Mouse (Mus musculus) limb, embryonic 15.5 days (tissue): ENCODE results near the gene Slit1. TPM values are rescaled to one million over a fixed set of nuclear protein-coding genes. Genes with fewer than 3 reads are reported as not detected.

Source experiments
- ATAC-seq: fragments of 200-750 bp; cut with Nextera tagmentation; 2 replicates; pipeline ENCODE4 v1.8.0; 2017; ENCODE audit warnings: low read depth, moderate TSS enrichment; ENCODE audit not compliant: insufficient number of reproducible peaks, low FRiP score, low TSS enrichment
- H3K27ac ChIP-seq: fragments of 300-500 bp; sonication (generic); 2 replicates; pipeline ENCODE4 v1.5.1; 2015; ENCODE audit warnings: moderate library complexity, mild to moderate bottlenecking, inconsistent platforms
- H3K27me3 ChIP-seq: fragments of 300-500 bp; sonication (generic); 2 replicates; pipeline ENCODE4 v1.6.1; 2015; ENCODE audit warnings: inconsistent platforms
- H3K36me3 ChIP-seq: fragments of 300-500 bp; sonication (generic); 2 replicates; pipeline ENCODE4 v1.6.1; 2015; ENCODE audit warnings: inconsistent platforms
- H3K4me1 ChIP-seq: fragments of 300-500 bp; sonication (generic); 2 replicates; pipeline ENCODE4 v1.6.1; 2015; ENCODE audit warnings: inconsistent platforms
- H3K4me2 ChIP-seq: fragments of 300-500 bp; sonication (generic); 2 replicates; pipeline ENCODE4 v1.6.1; 2015; ENCODE audit warnings: mild to moderate bottlenecking, inconsistent platforms
- H3K4me3 ChIP-seq: fragments of 300-500 bp; sonication (generic); 2 replicates; pipeline ENCODE4 v1.5.1; 2015; ENCODE audit warnings: mild to moderate bottlenecking, inconsistent platforms
- H3K9ac ChIP-seq: fragments of 300-500 bp; sonication (generic); 2 replicates; pipeline ENCODE4 v1.6.1; 2015; ENCODE audit warnings: inconsistent platforms
- H3K9me3 ChIP-seq: fragments of 300-500 bp; sonication (generic); 2 replicates; pipeline ENCODE4 v1.6.1; 2016; ENCODE audit warnings: inconsistent platforms
- WGBS: fragments of 180-500 bp; shearing (Covaris S2); methylation state at CpG from one replicate; pipeline ENCODE4 v1.1.7; 2015; 5-methylcytosine and 5-hydroxymethylcytosine counted together
- polyA plus RNA-seq: library from polyadenylated mRNA; unstranded; fragments of >200 nt; fragmentation: Nextera tagmentation; extraction: Ambion mirVana; gene quantifications from 2 replicates; pipeline ENCODE4 v1.2.1, GENCODE M21; 2015

Gene Slit1
- polyA plus RNA-seq, 1 experiment from 2014 or later = 0.28 TPM

DNA sequence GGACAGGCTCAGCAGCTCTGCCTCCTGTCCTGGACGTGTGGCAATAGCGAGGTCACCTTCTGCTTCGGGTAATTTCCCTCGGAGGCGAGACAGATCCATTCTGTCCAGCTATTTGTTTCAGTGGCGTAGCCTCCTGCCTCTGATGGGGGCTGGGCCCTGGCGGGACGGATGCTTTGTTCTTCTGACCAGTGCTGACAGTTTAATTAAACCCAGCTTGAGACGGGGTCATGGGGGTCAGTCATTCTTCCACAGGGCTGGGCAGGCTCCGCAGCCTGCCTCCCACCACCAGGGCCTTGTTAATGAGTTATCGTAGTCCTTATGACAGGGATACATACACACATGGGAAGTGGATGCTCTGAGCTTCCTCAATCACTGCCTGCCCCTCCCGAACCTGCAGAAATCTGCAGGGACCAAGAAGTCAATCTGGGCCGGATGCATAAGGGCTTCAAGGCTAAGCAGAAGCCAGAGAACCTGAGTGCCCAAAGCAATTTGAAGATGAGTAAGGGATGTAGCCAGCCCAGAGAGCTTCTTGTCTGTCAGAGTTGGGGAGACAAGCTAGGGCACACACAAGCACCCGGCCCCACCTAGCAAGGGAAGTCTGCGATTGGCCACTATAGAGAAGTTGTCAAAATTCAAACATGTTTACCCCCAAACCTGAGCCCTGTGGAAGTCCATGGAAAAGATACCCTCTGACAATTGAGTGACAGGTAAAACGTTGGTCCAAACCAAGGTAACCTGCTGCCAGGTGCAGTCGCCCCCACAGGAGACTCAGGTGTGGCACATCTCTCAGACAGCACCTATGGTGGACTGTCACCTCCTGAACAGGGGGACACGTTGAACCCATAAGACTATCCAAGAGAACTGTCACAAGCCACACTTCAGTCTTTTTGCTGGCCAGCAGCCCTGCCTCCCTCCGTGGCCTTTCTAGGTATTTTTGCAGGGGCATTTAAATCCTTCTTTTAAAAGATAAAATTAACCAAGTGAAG, 26.9 kb downstream of the Slit1 start:
- no peaks in the 10 kb centered on the region for H3K36me3 ChIP-seq
- no peak for ATAC-seq
- no peak overlapping the region for H3K9ac ChIP-seq
- no peak overlapping the region for H3K4me3 ChIP-seq
- 28% methylated on average over 19 of the region's 19 CpGs for WGBS
- H3K4me1 ChIP-seq = peaks cover 13% of the 10 kb centered on the region
- no peak overlapping the region for H3K27ac ChIP-seq
- H3K9me3 ChIP-seq = no peaks in the 10 kb centered on the region
- no peak overlapping the region for H3K4me2 ChIP-seq
- 0 out of 2 replicates have a peak, but pooled peaks cover 21% of the 10 kb centered on the region for H3K27me3 ChIP-seq

DNA sequence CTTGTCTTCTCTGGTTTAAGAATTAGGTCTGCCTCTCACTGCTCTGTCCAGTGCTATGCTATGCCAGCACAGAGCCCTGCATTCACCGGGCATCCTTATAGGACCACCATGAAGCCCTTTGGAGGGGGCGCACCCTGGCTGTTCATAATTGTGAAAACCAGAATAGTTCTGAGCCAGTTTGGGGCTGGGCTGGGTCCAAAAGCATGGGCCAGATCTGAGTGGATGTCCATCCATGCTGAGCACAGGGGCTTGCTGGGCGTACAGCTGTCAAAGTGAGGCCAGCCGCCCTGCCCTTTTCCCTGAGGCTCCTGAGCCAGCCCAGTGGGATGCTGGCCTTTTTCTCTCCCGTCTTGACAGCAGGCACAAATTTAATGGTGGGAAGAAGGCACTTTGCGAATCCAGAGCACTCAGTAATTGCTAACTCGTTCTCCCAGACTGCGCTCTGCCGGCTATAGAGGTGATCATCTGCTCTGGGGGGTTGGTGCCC, 29.0 kb downstream of the Slit1 start:
- WGBS = 44% methylated on average over 9 of the region's 9 CpGs
- no peaks in the 10 kb centered on the region for H3K9me3 ChIP-seq
- no peak for ATAC-seq
- H3K9ac ChIP-seq = no peak overlapping the region
- H3K27me3 ChIP-seq = 0 out of 2 replicates have a peak, but pooled peaks cover 23% of the 10 kb centered on the region
- no peak overlapping the region for H3K4me3 ChIP-seq
- H3K36me3 ChIP-seq = no peaks in the 10 kb centered on the region
- no peak overlapping the region for H3K27ac ChIP-seq
- peaks cover 13% of the 10 kb centered on the region for H3K4me1 ChIP-seq
- no peak overlapping the region for H3K4me2 ChIP-seq

DNA sequence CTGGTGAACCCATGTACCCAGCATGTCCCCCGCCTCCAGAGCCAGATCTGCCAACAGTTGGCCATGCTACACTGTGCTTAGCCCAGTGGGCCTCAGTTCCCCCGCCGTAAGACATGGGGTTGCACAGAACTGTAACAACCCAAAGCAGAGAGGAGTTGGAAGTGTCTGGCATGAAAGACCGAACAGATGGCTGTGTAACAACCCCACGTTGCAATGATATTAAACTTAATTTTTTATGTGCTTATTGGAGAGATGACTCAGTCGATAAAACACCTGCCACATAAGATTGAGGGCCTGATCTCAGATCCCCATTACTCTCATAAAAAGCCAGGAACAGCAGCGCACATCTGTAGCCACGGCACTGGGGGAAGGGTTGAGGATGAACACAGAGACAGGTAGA, 30.6 kb downstream of the Slit1 start:
- 78% methylated on average over 8 of the region's 8 CpGs for WGBS
- Histone ChIP-seq H3K4me3 (no peak overlapping the region), H3K9ac (no peak overlapping the region), H3K9me3 (no peaks in the 10 kb centered on the region), H3K4me1 (peaks cover 6% of the 10 kb centered on the region), H3K27me3 (0 out of 2 replicates have a peak, but pooled peaks cover 17% of the 10 kb centered on the region), H3K36me3 (no peaks in the 10 kb centered on the region), H3K27ac (no peak overlapping the region), H3K4me2 (no peak overlapping the region)
- ATAC-seq = no peak

DNA sequence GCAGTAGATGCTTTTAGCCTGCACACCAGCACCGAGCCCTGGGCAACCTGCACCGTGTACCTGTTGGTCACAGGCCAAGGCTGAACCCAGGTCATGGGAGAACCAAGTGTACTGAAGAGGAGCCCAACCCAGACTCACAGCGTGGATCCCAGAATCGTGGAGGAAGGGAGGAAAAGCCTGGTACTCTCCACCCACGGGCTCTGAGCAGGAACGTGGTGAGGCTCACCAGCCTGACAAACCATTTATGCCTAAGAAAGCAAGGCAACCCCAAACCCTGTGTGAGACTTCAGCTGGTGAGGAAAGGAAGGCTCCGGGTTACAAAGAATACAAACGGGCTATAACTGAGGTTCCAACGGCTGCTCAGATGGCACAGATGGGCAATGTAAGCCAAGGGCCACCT, 31.8 kb downstream of the Slit1 start:
- 85% methylated on average over 9 of the region's 9 CpGs for WGBS

DNA sequence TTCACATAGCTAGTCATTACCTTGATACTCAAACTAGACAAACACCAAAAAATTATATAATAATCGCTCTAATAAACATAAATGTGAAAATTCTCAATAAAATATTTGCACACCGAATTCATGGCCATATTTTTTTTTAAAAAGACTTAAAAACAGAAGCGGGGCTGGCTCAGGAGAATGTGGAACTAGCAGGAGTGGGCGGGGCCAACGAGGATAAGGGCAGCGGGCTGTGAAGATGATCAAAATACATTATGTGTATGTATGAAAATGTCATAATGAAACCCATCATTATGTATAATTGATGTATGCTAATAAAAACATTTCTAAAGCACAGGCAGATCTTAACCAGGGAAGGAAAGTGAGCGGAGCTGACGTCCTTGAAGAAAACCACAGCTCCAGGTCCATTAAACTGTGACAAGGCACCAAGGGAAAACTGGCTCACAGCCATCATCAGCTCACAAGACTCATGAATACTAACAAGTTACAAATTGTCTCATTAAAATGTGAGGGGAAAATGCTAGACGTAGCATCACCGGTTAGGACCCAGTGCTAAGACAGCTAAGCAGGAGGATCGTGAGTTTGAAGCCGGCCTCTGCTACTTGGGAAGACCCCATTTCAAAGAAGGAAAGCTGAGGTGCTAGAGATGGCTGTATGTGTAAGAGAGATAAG, 33.8 kb downstream of the Slit1 start:
- Histone ChIP-seq H3K9me3 (no peaks in the 10 kb centered on the region), H3K4me1 (no peaks in the 10 kb centered on the region), H3K27ac (no peak overlapping the region), H3K27me3 (peaks cover 22% of the 10 kb centered on the region; the same call in 1 of the 2 replicates), H3K36me3 (no peaks in the 10 kb centered on the region), H3K9ac (no peak overlapping the region), H3K4me2 (no peak overlapping the region), H3K4me3 (no peak overlapping the region)
- no peak for ATAC-seq
- WGBS = 74% methylated on average over 12 of the region's 12 CpGs

More for the DNA sequence above, 31.8 kb downstream of the Slit1 start:
- Histone ChIP-seq H3K4me2 (no peak overlapping the region), H3K27me3 (0 out of 2 replicates have a peak, but pooled peaks cover 9% of the 10 kb centered on the region), H3K36me3 (no peaks in the 10 kb centered on the region), H3K4me3 (no peak overlapping the region), H3K9ac (no peak overlapping the region), H3K4me1 (peaks cover 3% of the 10 kb centered on the region; the same call in 1 of the 2 replicates), H3K27ac (no peak overlapping the region), H3K9me3 (no peaks in the 10 kb centered on the region)
- no peak for ATAC-seq

DNA sequence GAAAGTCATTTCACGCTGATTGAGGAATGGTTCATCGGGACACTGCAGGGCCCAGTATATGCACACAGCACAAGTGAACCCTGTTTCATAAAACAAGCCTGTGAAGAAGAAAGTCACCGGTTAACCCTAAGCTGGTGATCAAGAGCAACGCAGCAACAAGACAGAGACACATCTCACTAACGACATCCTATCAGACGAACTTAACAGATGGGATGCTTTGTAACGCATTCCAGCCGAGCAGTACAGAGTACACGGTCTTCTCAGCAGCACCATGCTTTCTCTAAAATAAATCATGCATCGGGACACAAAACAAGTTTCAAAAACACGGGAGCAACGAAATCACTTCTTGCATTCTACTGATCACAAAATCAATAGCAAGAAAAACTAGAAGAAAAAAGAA, 35.6 kb downstream of the Slit1 start:
- no peak overlapping the region for H3K9ac ChIP-seq
- H3K4me3 ChIP-seq = no peak overlapping the region
- H3K9me3 ChIP-seq = no peaks in the 10 kb centered on the region
- H3K27me3 ChIP-seq = peaks cover 23% of the 10 kb centered on the region; the same call in 1 of the 2 replicates
- H3K4me2 ChIP-seq = no peak overlapping the region
- no peaks in the 10 kb centered on the region for H3K4me1 ChIP-seq
- H3K36me3 ChIP-seq = no peaks in the 10 kb centered on the region
- 31% methylated on average over 12 of the region's 12 CpGs for WGBS
- no peak overlapping the region for H3K27ac ChIP-seq
- no peak for ATAC-seq

DNA sequence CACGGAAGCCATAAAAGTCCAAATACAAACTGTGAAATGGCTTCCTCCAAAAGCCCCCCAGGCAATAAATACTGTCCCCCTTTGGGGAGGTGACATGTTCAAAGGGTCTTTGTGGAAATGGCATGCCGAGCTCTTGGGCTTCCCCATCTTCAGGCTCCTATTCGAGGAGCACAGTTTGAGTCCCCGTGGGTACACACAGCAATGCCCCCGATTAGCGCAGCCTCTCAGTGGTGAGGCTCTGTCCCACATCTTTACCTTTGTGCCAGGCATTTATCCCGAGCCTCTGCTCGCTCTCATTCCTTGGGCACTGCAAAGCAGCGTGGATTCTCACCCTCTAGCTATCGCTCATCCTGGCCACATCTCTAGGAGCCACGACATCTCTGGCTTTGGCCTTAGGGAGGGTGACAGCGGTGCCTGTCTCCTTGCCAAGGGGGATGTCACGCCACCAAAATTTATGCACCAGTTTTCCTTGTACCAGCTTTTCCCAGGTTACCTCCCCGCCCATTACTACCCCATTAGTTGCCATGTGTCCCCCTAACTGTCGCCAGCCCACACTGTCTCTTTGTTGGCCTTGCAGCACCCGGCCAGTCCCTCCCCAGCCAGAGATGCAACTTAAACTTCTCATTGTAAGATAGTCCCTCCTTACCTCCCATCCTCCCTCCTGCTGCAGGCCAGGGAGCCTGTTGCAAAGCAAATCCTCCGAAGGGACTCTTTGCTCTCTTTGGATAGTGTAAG, 37.2 kb downstream of the Slit1 start:
- Histone ChIP-seq H3K4me1 (no peaks in the 10 kb centered on the region), H3K36me3 (no peaks in the 10 kb centered on the region), H3K4me3 (no peak overlapping the region), H3K9ac (no peak overlapping the region), H3K9me3 (no peaks in the 10 kb centered on the region), H3K4me2 (no peak overlapping the region), H3K27me3 (peaks cover 16% of the 10 kb centered on the region; the same call in 1 of the 2 replicates), H3K27ac (no peak overlapping the region)
- 72% methylated on average over 17 of the region's 17 CpGs for WGBS
- ATAC-seq = no peak

DNA sequence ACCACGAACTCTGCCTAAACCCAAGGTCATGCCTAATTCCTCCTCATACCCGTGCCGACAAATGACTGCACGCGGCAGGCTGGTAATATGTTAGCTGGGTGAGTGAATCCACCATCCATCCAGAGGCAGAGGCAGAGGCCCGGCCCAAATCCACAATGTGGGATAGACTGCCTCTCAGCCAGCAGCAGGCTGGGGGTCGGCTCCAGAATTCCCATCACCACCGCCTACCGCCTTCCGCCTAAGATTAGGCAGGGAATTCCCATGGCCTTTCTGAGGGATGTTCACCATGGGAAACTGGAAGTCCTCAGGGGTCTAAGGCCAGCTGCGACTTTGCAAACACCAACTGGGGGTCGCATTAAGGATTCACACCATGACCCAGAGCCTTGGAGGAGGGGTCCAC, 38.0 kb downstream of the Slit1 start:
- Histone ChIP-seq H3K36me3 (no peaks in the 10 kb centered on the region), H3K9me3 (no peaks in the 10 kb centered on the region), H3K4me2 (no peak overlapping the region), H3K4me3 (no peak overlapping the region), H3K27ac (no peak overlapping the region), H3K9ac (no peak overlapping the region), H3K4me1 (no peaks in the 10 kb centered on the region), H3K27me3 (peaks cover 16% of the 10 kb centered on the region; the same call in 1 of the 2 replicates)
- WGBS = 47% methylated on average over 12 of the region's 12 CpGs
- no peak for ATAC-seq

DNA sequence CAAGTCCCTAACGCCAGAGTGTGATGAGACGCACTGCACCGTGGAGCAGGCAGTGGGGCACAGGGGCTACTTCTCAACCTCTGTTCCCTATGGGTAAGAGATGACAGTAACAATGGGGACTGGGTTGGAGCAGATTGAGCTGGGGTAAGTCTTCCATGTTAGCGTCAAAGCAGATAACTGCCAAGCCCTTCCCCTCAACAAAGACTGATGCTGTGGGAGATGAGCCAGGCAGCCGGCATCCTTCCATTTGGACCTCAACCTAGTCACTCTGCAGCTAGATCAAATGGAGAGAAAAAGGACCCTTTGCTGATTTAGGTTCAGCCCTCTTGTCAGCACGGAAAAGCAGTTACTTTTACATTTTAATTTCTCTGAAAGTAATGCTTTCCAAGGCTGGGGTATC, 40.8 kb downstream of the Slit1 start:
- Histone ChIP-seq H3K9me3 (no peaks in the 10 kb centered on the region), H3K4me3 (no peak overlapping the region), H3K27ac (no peak overlapping the region), H3K4me2 (no peak overlapping the region), H3K27me3 (peaks cover 23% of the 10 kb centered on the region; the same call in 1 of the 2 replicates), H3K9ac (no peak overlapping the region), H3K4me1 (no peaks in the 10 kb centered on the region), H3K36me3 (no peaks in the 10 kb centered on the region)
- no peak for ATAC-seq
- 63% methylated on average over 6 of the region's 6 CpGs for WGBS

DNA sequence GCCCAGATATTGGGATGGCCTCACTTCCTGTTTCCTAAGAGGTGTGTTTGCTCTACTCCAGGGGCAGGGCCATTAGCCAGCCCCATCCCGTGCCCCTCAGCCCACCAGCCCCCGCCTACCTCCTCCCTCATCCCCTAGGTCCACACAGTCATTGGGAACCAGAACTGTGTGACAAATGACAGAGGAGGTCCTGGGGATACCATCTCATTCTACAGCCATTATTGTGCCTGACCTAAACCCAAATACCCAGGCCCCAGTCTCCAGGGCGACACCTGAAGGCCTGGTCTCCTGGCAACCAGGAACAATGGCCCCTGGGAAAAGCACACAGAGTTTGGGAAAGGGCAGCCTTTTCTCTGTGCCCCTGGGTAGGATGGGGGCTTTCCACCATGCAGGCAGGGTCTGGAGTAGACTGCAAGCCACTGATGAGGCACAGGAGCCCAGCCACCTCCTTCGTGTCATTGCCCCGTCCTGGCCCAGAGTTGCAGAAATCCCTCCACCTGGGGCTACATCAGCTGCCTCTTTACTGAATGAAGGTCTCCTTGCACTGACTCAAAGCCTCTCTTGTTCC, 44.5 kb downstream of the Slit1 start:
- Histone ChIP-seq H3K36me3 (no peaks in the 10 kb centered on the region), H3K4me3 (no peak overlapping the region), H3K4me1 (0 out of 2 replicates have a peak, but pooled peaks cover under 1% of the 10 kb centered on the region), H3K27ac (no peak overlapping the region), H3K9me3 (no peaks in the 10 kb centered on the region), H3K9ac (no peak overlapping the region), H3K27me3 (peaks cover 11% of the 10 kb centered on the region; the same call in 1 of the 2 replicates), H3K4me2 (no peak overlapping the region)
- ATAC-seq = no peak
- 72% methylated on average over 5 of the region's 5 CpGs for WGBS
